Mouse (Mus musculus) neural tube, embryonic 12.5 days (tissue): ENCODE results near the gene H2-Eb1. TPM values are rescaled to one million over a fixed set of nuclear protein-coding genes. Genes with fewer than 3 reads are reported as not detected.
A peak's percentile ranks its signal among the peaks of the same experiment; 100 is the strongest.

Source experiments
- ATAC-seq: fragments of 200-750 bp; cut with Nextera tagmentation; 2 replicates; pipeline ENCODE4 v1.8.0; 2017; ENCODE audit warnings: low read depth, mild to moderate bottlenecking, moderate TSS enrichment, moderate library complexity; ENCODE audit not compliant: low FRiP score
- H3K27ac ChIP-seq: fragments of 300-500 bp; sonication (generic); 2 replicates; pipeline ENCODE4 v1.5.1; 2016
- H3K27me3 ChIP-seq: fragments of 300-500 bp; sonication (generic); replicated peaks from 2 replicates; pipeline ENCODE4 v1.6.1; 2016; ENCODE audit warnings: mild to moderate bottlenecking
- H3K36me3 ChIP-seq: fragments of 300-500 bp; sonication (generic); 2 replicates; pipeline ENCODE4 v1.6.1; 2016; ENCODE audit warnings: mild to moderate bottlenecking
- H3K4me1 ChIP-seq: fragments of 300-500 bp; sonication (generic); 2 replicates; pipeline ENCODE4 v1.6.1; 2016
- H3K4me2 ChIP-seq: fragments of 300-500 bp; sonication (generic); replicated peaks from 2 replicates; pipeline ENCODE4 v1.6.1; 2016; ENCODE audit warnings: mild to moderate bottlenecking
- H3K4me3 ChIP-seq: fragments of 300-500 bp; sonication (generic); 2 replicates; pipeline ENCODE4 v1.5.1; 2016
- H3K9ac ChIP-seq: fragments of 300-500 bp; sonication (generic); 2 replicates; pipeline ENCODE4 v1.6.1; 2016; ENCODE audit warnings: mild to moderate bottlenecking
- H3K9me3 ChIP-seq: fragments of 300-500 bp; sonication (generic); 2 replicates; pipeline ENCODE4 v1.6.1; 2016; ENCODE audit warnings: mild to moderate bottlenecking
- WGBS: fragments of 180-500 bp; shearing (Covaris S2); methylation state at CpG from one replicate; pipeline ENCODE4 v1.1.7; 2016; 5-methylcytosine and 5-hydroxymethylcytosine counted together
- polyA plus RNA-seq: library from polyadenylated mRNA; unstranded; fragments of >200 nt; fragmentation: Nextera tagmentation; extraction: Ambion mirVana; gene quantifications from 2 replicates; pipeline ENCODE4 v1.2.1, GENCODE M21; 2016

Gene H2-Eb1
- 1.8 and 2.3 TPM in 2 replicates for polyA plus RNA-seq

- Histone ChIP-seq H3K4me2 (no peak within 1 kb of the TSS), H3K27me3 (0 out of 2 replicates have a peak, but pooled peaks cover 4% of the 10 kb centered on the region), H3K9me3 (no peaks in the 10 kb centered on the region), H3K4me1 (peaks cover 3% of the 10 kb centered on the region; the same call in 1 of the 2 replicates), H3K36me3 (no peaks in the 10 kb centered on the region), H3K27ac (no peak within 1 kb of the TSS), H3K9ac (no peak within 1 kb of the TSS), H3K4me3 (no peak within 1 kb of the TSS)
- peak; percentile 62; the same call in 1 of the 2 replicates for ATAC-seq
Observed at GRCm38 (mm10) chr17:34305380-34306030, at the start of gene H2-Eb1. Gene H2-Eb1 (plus strand): TSS chr17:34305867.

GRCm38 (mm10) chr17:34256501-34256900, 49.2 kb upstream of the H2-Eb1 start:
- Histone ChIP-seq H3K27ac (no peak overlapping the region), H3K27me3 (no peaks in the 10 kb centered on the region), H3K36me3 (no peaks in the 10 kb centered on the region), H3K4me3 (no peak overlapping the region), H3K9me3 (no peaks in the 10 kb centered on the region), H3K9ac (no peak overlapping the region), H3K4me1 (no peaks in the 10 kb centered on the region), H3K4me2 (no peak overlapping the region)
- WGBS, result 80% methylated on average over 5 of the region's 5 CpGs
- no peak for ATAC-seq

GRCm38 (mm10) chr17:34257594-34258375, 47.9 kb upstream of the H2-Eb1 start, which contains the start of gene H2-Ab1:
Gene H2-Ab1 (plus strand): TSS chr17:34257689.
- H3K4me2 ChIP-seq, result no peak within 1 kb of the TSS
- H3K4me1 ChIP-seq, result no peaks in the 10 kb centered on the region
- WGBS, result 74% methylated on average over 11 of the region's 11 CpGs
- no peak within 1 kb of the TSS for H3K9ac ChIP-seq
- H3K4me3 ChIP-seq, result no peak within 1 kb of the TSS
- ATAC-seq, result no peak
- no peaks in the 10 kb centered on the region for H3K27me3 ChIP-seq
- no peaks in the 10 kb centered on the region for H3K36me3 ChIP-seq
- H3K27ac ChIP-seq, result no peak within 1 kb of the TSS
- no peaks in the 10 kb centered on the region for H3K9me3 ChIP-seq

GRCm38 (mm10) chr17:34260551-34260950, 45.1 kb upstream of the H2-Eb1 start:
- no peak for ATAC-seq
- Histone ChIP-seq H3K27me3 (peaks cover 15% of the 10 kb centered on the region), H3K36me3 (no peaks in the 10 kb centered on the region), H3K4me3 (no peak overlapping the region), H3K4me2 (no peak overlapping the region), H3K4me1 (peaks cover 20% of the 10 kb centered on the region), H3K27ac (no peak overlapping the region), H3K9ac (no peak overlapping the region), H3K9me3 (no peaks in the 10 kb centered on the region)
- WGBS, result 85% methylated on average over 5 of the region's 5 CpGs

- Histone ChIP-seq H3K27me3 (peaks cover 16% of the 10 kb centered on the region), H3K4me2 (no peak overlapping the region), H3K4me3 (no peak overlapping the region), H3K9me3 (no peaks in the 10 kb centered on the region), H3K36me3 (no peaks in the 10 kb centered on the region), H3K9ac (no peak overlapping the region), H3K27ac (no peak overlapping the region), H3K4me1 (peaks cover 20% of the 10 kb centered on the region)
- ATAC-seq, result peak; percentile 52
- 30% methylated on average over 4 of the region's 4 CpGs for WGBS
Observed at GRCm38 (mm10) chr17:34261502-34261901, 44.2 kb upstream of the H2-Eb1 start.

GRCm38 (mm10) chr17:34263068-34263467, 42.6 kb upstream of the H2-Eb1 start:
- Histone ChIP-seq H3K9me3 (no peaks in the 10 kb centered on the region), H3K4me3 (peak overlapping the region; percentile 41), H3K27me3 (peaks cover 16% of the 10 kb centered on the region), H3K27ac (no peak overlapping the region), H3K4me2 (peak overlapping the region; percentile 98), H3K4me1 (peaks cover 20% of the 10 kb centered on the region), H3K36me3 (no peaks in the 10 kb centered on the region), H3K9ac (0 out of 2 replicates have a peak overlapping the region, but pooled peaks have one; percentile 33)
- peak; percentile 71 for ATAC-seq
- WGBS, result under 1% methylated on average over 8 of the region's 8 CpGs

GRCm38 (mm10) chr17:34263811-34264371, 41.8 kb upstream of the H2-Eb1 start:
- Histone ChIP-seq H3K4me1 (peaks cover 20% of the 10 kb centered on the region), H3K27ac (no peak overlapping the region), H3K4me3 (peak overlapping the region; percentile 51), H3K27me3 (peaks cover 16% of the 10 kb centered on the region), H3K9me3 (no peaks in the 10 kb centered on the region), H3K4me2 (peak overlapping the region; percentile 98), H3K36me3 (no peaks in the 10 kb centered on the region), H3K9ac (no peak overlapping the region)
- 5% methylated on average over 14 of the region's 14 CpGs for WGBS
- ATAC-seq, result no peak

GRCm38 (mm10) chr17:34264452-34265351, 41.0 kb upstream of the H2-Eb1 start:
- Histone ChIP-seq H3K4me1 (peaks cover 20% of the 10 kb centered on the region), H3K4me3 (peak overlapping the region; percentile 51), H3K27me3 (peaks cover 16% of the 10 kb centered on the region), H3K27ac (no peak overlapping the region), H3K9ac (peak overlapping the region; percentile 68), H3K36me3 (no peaks in the 10 kb centered on the region), H3K4me2 (peak overlapping the region; percentile 98), H3K9me3 (no peaks in the 10 kb centered on the region)
- ATAC-seq, result no peak
- WGBS, result under 1% methylated on average over 93 of the region's 93 CpGs

- H3K4me2 ChIP-seq, result no peak overlapping the region
- peaks cover 16% of the 10 kb centered on the region for H3K27me3 ChIP-seq
- no peak overlapping the region for H3K4me3 ChIP-seq
- H3K4me1 ChIP-seq, result peaks cover 19% of the 10 kb centered on the region
- 74% methylated on average over 2 of the region's 2 CpGs for WGBS
- H3K9ac ChIP-seq, result no peak overlapping the region
- H3K36me3 ChIP-seq, result no peaks in the 10 kb centered on the region
- no peaks in the 10 kb centered on the region for H3K9me3 ChIP-seq
- no peak overlapping the region for H3K27ac ChIP-seq
- ATAC-seq, result no peak
Observed at GRCm38 (mm10) chr17:34268262-34268661, 37.4 kb upstream of the H2-Eb1 start.

- H3K36me3 ChIP-seq, result no peaks in the 10 kb centered on the region
- no peaks in the 10 kb centered on the region for H3K9me3 ChIP-seq
- H3K4me2 ChIP-seq, result no peak overlapping the region
- no peak overlapping the region for H3K9ac ChIP-seq
- 85% methylated on average over 2 of the region's 2 CpGs for WGBS
- no peak overlapping the region for H3K27ac ChIP-seq
- H3K4me3 ChIP-seq, result no peak overlapping the region
- ATAC-seq, result no peak
- peaks cover 16% of the 10 kb centered on the region for H3K27me3 ChIP-seq
- peaks cover 14% of the 10 kb centered on the region for H3K4me1 ChIP-seq
Observed at GRCm38 (mm10) chr17:34268748-34269147, 36.9 kb upstream of the H2-Eb1 start.

- no peak overlapping the region for H3K27ac ChIP-seq
Observed at GRCm38 (mm10) chr17:34269817-34270216, 35.9 kb upstream of the H2-Eb1 start.

More at GRCm38 (mm10) chr17:34269817-34270216, 35.9 kb upstream of the H2-Eb1 start:
- Histone ChIP-seq H3K9ac (no peak overlapping the region), H3K4me3 (no peak overlapping the region), H3K4me2 (no peak overlapping the region), H3K4me1 (peaks cover 5% of the 10 kb centered on the region), H3K9me3 (no peaks in the 10 kb centered on the region), H3K36me3 (no peaks in the 10 kb centered on the region), H3K27me3 (peaks cover 8% of the 10 kb centered on the region)
- WGBS, result 74% methylated on average over 4 of the region's 4 CpGs
- ATAC-seq, result no peak
